Mouse (Mus musculus) hindbrain, embryonic 15.5 days (tissue): ENCODE measurements around the gene Vps18. TPM values are rescaled to one million over a fixed set of nuclear protein-coding genes. Genes with fewer than 3 reads are reported as not detected.

Experiments
- ATAC-seq: fragments of 200-750 bp; cut with Nextera tagmentation; 2 replicates; pipeline ENCODE4 v1.8.0; 2017; ENCODE audit warnings: low read depth, moderate number of reproducible peaks, moderate TSS enrichment; ENCODE audit not compliant: low FRiP score
- H3K27ac ChIP-seq: fragments of 300-500 bp; sonication (generic); replicated peaks from 2 replicates; pipeline ENCODE4 v1.5.1; 2015; ENCODE audit warnings: mild to moderate bottlenecking, inconsistent platforms
- H3K27me3 ChIP-seq: fragments of 300-500 bp; sonication (generic); 2 replicates; pipeline ENCODE4 v1.6.1; 2015; ENCODE audit warnings: control low read depth, inconsistent platforms
- H3K36me3 ChIP-seq: fragments of 300-500 bp; sonication (generic); 2 replicates; pipeline ENCODE4 v1.6.1; 2015; ENCODE audit warnings: control low read depth, inconsistent platforms
- H3K4me1 ChIP-seq: fragments of 300-500 bp; sonication (generic); replicated peaks from 2 replicates; pipeline ENCODE4 v1.6.1; 2015; ENCODE audit warnings: control low read depth, inconsistent platforms
- H3K4me2 ChIP-seq: fragments of 300-500 bp; sonication (generic); 2 replicates; pipeline ENCODE4 v1.6.1; 2015; ENCODE audit warnings: moderate library complexity, mild to moderate bottlenecking, inconsistent platforms
- H3K4me3 ChIP-seq: fragments of 300-500 bp; sonication (generic); 2 replicates; pipeline ENCODE4 v1.5.1; 2015; ENCODE audit warnings: mild to moderate bottlenecking, inconsistent platforms
- H3K9ac ChIP-seq: fragments of 300-500 bp; sonication (generic); 2 replicates; pipeline ENCODE4 v1.6.1; 2015; ENCODE audit warnings: inconsistent platforms
- H3K9me3 ChIP-seq: fragments of 300-500 bp; sonication (generic); 2 replicates; pipeline ENCODE4 v1.6.1; 2016; ENCODE audit warnings: control low read depth, inconsistent platforms
- WGBS: fragments of 180-500 bp; shearing (Covaris S2); methylation state at CpG from one replicate; pipeline ENCODE4 v1.1.7; 2015; 5-methylcytosine and 5-hydroxymethylcytosine counted together
- polyA plus RNA-seq: library from polyadenylated mRNA; unstranded; fragments of >200 nt; fragmentation: Nextera tagmentation; extraction: Ambion mirVana; gene quantifications from 2 replicates; pipeline ENCODE4 v1.2.1, GENCODE M21; 2015

Vps18 gene
- polyA plus RNA-seq, 1 experiment from 2014 or later = 30.2 TPM

DNA sequence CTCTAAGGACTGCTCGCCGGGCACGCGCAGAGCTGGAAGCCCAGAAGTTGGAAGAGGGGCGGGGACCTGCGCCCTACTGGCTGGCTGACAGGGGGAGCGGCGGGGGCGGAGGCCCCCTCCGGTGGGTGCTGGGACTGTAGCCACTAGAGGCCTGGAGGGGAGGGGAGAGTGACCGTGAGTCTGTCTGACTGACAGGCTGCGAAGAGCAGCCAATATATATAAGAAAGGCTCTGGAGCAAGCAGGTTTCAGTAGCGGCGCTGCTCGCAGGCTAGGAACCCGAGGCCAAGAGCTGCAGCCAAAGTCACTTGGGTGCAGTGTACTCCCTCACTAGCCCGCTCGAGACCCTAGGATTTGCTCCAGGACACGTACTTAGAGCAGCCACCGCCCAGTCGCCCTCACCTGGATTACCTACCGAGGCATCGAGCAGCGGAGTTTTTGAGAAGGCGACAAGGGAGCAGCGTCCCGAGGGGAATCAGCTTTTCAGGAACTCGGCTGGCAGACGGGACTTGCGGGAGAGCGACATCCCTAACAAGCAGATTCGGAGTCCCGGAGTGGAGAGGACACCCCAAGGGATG is 37.1 kb downstream of the Vps18 start, which contains the start of gene Dll4:
TSS of gene Dll4 (plus strand) at position 217 of the 576 bp plus-strand sequence.
- H3K9me3 ChIP-seq = no peaks in the 10 kb centered on the region
- peak within 1 kb of the TSS; percentile 96 for H3K4me2 ChIP-seq
- WGBS = under 1% methylated on average over 33 of the region's 33 CpGs
- peak within 1 kb of the TSS; percentile 38 for H3K9ac ChIP-seq
- no peak within 1 kb of the TSS; the same call in 1 of the 2 replicates for H3K27ac ChIP-seq
- peak within 1 kb of the TSS; percentile 47 for H3K4me3 ChIP-seq
- H3K4me1 ChIP-seq = peaks cover 75% of the 10 kb centered on the region
- ATAC-seq = no peak; the same call in 1 of the 2 replicates
- no peaks in the 10 kb centered on the region for H3K36me3 ChIP-seq
- peaks cover 84% of the 10 kb centered on the region for H3K27me3 ChIP-seq

GRCm38 (mm10) chr2:119326161-119327101 is 37.9 kb downstream of the Vps18 start:
- WGBS = under 1% methylated on average over 57 of the region's 61 CpGs
- Histone ChIP-seq H3K4me1 (peaks cover 73% of the 10 kb centered on the region), H3K4me3 (peak overlapping the region; percentile 47), H3K9ac (peak overlapping the region; percentile 38), H3K27me3 (peaks cover 84% of the 10 kb centered on the region), H3K27ac (no peak overlapping the region; the same call in 1 of the 2 replicates), H3K9me3 (no peaks in the 10 kb centered on the region), H3K36me3 (no peaks in the 10 kb centered on the region), H3K4me2 (peak overlapping the region; percentile 96)
- ATAC-seq = peak; percentile 55

DNA sequence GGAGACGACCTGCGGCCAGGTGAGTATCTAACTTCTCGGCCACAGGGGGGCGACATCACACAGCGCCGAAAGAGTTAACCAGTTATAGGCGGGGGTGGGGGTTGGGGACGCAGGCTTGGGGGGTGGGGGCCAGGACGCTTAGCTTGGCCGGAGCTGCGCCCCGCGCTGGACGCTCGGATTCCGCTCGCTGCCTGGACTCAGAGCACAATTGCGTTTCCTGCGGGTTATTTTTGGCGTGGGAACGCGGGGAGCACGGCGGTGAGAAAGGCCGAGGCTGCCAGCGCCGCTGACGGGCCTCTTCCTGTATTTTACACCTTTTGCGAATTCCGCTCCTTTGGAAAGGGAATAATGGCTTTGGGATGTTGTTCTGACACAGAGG is 38.6 kb downstream of the Vps18 start:
- Histone ChIP-seq H3K27me3 (peaks cover 84% of the 10 kb centered on the region), H3K27ac (no peak overlapping the region), H3K9ac (peak overlapping the region; percentile 34), H3K4me3 (peak overlapping the region; percentile 47), H3K9me3 (no peaks in the 10 kb centered on the region), H3K4me1 (peaks cover 66% of the 10 kb centered on the region), H3K36me3 (no peaks in the 10 kb centered on the region), H3K4me2 (peak overlapping the region; percentile 96)
- WGBS = under 1% methylated on average over 30 of the region's 30 CpGs
- ATAC-seq = no peak

GRCm38 (mm10) chr2:119327942-119328526 is 39.5 kb downstream of the Vps18 start:
- H3K4me2 ChIP-seq = peak overlapping the region; percentile 96
- no peak overlapping the region for H3K27ac ChIP-seq
- peaks cover 57% of the 10 kb centered on the region for H3K4me1 ChIP-seq
- ATAC-seq = no peak
- WGBS = 16% methylated on average over 11 of the region's 11 CpGs
- peak overlapping the region; percentile 47 for H3K4me3 ChIP-seq
- H3K9ac ChIP-seq = no peak overlapping the region
- H3K36me3 ChIP-seq = no peaks in the 10 kb centered on the region
- H3K27me3 ChIP-seq = peaks cover 78% of the 10 kb centered on the region
- H3K9me3 ChIP-seq = no peaks in the 10 kb centered on the region

GRCm38 (mm10) chr2:119328546-119328945 is 40.0 kb downstream of the Vps18 start:
- H3K4me2 ChIP-seq = peak overlapping the region; percentile 96
- H3K9me3 ChIP-seq = no peaks in the 10 kb centered on the region
- 27% methylated on average over 5 of the region's 5 CpGs for WGBS
- no peaks in the 10 kb centered on the region for H3K36me3 ChIP-seq
- peaks cover 73% of the 10 kb centered on the region for H3K27me3 ChIP-seq
- no peak for ATAC-seq
- H3K9ac ChIP-seq = no peak overlapping the region
- no peak overlapping the region for H3K27ac ChIP-seq
- H3K4me3 ChIP-seq = peak overlapping the region; percentile 47
- H3K4me1 ChIP-seq = peaks cover 57% of the 10 kb centered on the region

DNA sequence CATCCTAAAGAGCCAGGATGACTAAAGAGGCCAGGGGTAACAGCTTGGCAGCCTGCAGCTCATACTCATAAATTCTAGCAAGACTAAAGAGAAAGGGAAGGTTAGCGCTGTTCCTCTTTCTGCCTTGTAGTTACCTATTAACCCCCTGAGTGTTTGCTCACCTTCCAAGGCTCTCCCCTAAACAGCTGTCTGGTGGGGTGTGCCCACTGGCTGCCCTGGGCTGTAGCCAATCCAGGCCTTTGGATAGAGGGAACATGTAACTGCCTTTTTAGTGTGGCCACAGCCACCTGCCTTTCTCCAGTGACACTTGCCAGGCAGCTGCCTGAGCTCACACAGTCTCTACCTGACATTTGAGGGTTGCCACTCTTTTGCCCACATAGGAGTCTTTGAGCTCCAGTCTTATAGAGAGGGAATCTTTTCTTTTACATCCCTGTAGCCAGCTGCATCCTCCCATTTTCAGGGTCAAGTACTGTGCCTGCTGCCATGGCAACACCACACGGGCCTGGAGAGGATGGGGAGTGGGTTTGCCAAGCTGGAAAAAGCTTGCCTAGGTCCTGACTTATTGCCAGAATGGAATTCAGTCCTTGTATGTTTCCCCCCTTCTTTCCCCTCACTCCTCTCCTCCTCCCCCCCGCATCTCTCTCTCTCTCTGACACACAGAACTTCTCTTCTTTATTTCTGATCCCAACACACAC is 40.7 kb downstream of the Vps18 start:
- H3K9ac ChIP-seq = no peak overlapping the region
- peak overlapping the region; percentile 96 for H3K4me2 ChIP-seq
- no peaks in the 10 kb centered on the region for H3K9me3 ChIP-seq
- no peak for ATAC-seq
- peaks cover 51% of the 10 kb centered on the region for H3K4me1 ChIP-seq
- H3K27me3 ChIP-seq = peaks cover 67% of the 10 kb centered on the region
- H3K36me3 ChIP-seq = no peaks in the 10 kb centered on the region
- H3K27ac ChIP-seq = no peak overlapping the region
- WGBS = 46% methylated on average over 3 of the region's 3 CpGs
- no peak overlapping the region for H3K4me3 ChIP-seq

- Histone ChIP-seq H3K4me3 (no peak overlapping the region), H3K4me2 (no peak overlapping the region), H3K27me3 (peaks cover 59% of the 10 kb centered on the region), H3K27ac (no peak overlapping the region), H3K9ac (no peak overlapping the region), H3K36me3 (no peaks in the 10 kb centered on the region), H3K4me1 (peaks cover 36% of the 10 kb centered on the region), H3K9me3 (no peaks in the 10 kb centered on the region)
- WGBS = 95% methylated on average over 8 of the region's 8 CpGs
- no peak for ATAC-seq
These were observed 42.3 kb downstream of the Vps18 start for GRCm38 (mm10) chr2:119330795-119331194.

GRCm38 (mm10) chr2:119332177-119332661 is 43.7 kb downstream of the Vps18 start:
- Histone ChIP-seq H3K9ac (no peak overlapping the region), H3K4me2 (no peak overlapping the region), H3K4me1 (peaks cover 23% of the 10 kb centered on the region), H3K27ac (no peak overlapping the region), H3K27me3 (peaks cover 52% of the 10 kb centered on the region), H3K9me3 (no peaks in the 10 kb centered on the region), H3K36me3 (no peaks in the 10 kb centered on the region), H3K4me3 (no peak overlapping the region)
- WGBS = 67% methylated on average over 24 of the region's 24 CpGs
- no peak for ATAC-seq

- H3K9ac ChIP-seq = no peak overlapping the region
- WGBS = 69% methylated on average over 1 of the region's 1 CpGs
- no peak for ATAC-seq
- H3K27me3 ChIP-seq = peaks cover 35% of the 10 kb centered on the region
- no peaks in the 10 kb centered on the region for H3K36me3 ChIP-seq
- no peaks in the 10 kb centered on the region for H3K9me3 ChIP-seq
- no peak overlapping the region for H3K27ac ChIP-seq
- no peak overlapping the region for H3K4me2 ChIP-seq
- H3K4me1 ChIP-seq = peaks cover 11% of the 10 kb centered on the region
- no peak overlapping the region for H3K4me3 ChIP-seq
These were observed 45.6 kb downstream of the Vps18 start for GRCm38 (mm10) chr2:119334135-119334534.

- Histone ChIP-seq H3K4me2 (no peak overlapping the region), H3K27ac (no peak overlapping the region), H3K36me3 (no peaks in the 10 kb centered on the region), H3K4me1 (peaks cover 6% of the 10 kb centered on the region), H3K27me3 (peaks cover 29% of the 10 kb centered on the region), H3K9me3 (no peaks in the 10 kb centered on the region), H3K9ac (no peak overlapping the region), H3K4me3 (no peak overlapping the region)
- ATAC-seq = no peak
- WGBS = 71% methylated on average over 7 of the region's 7 CpGs
These were observed 46.5 kb downstream of the Vps18 start for GRCm38 (mm10) chr2:119334964-119335525.

DNA sequence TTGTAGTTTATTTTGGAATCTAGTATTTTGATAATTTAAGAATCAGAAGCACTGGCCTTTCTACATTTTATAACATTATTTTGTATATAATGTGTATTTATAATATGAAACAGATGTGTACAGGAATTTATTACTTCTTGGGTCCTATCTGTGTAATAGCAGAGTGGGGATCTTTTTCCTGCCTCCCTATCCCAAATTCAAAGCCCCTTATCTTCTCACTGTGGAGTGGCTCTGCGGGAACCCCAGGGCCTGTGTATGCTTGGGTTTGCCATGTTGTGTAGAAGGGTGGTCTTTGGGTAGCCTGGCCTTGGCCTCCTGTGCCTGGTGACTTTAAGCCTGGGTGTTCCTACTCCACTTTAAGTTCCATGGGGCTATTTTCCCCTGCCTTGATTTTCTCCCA is 47.0 kb downstream of the Vps18 start:
- no peak for ATAC-seq

More for the DNA sequence above, 47.0 kb downstream of the Vps18 start:
- 91% methylated on average over 1 of the region's 1 CpGs for WGBS
- Histone ChIP-seq H3K4me2 (no peak overlapping the region), H3K4me3 (no peak overlapping the region), H3K36me3 (no peaks in the 10 kb centered on the region), H3K4me1 (peaks cover 6% of the 10 kb centered on the region), H3K27ac (no peak overlapping the region), H3K27me3 (peaks cover 24% of the 10 kb centered on the region), H3K9me3 (no peaks in the 10 kb centered on the region), H3K9ac (no peak overlapping the region)
